Mouse (Mus musculus) embryonic facial prominence, embryonic 12.5 days (tissue): Measurements from ENCODE around the gene Nfatc2. TPM values are rescaled to one million over a fixed set of nuclear protein-coding genes. Genes with fewer than 3 reads are reported as not detected.

Experiments used
- ATAC-seq: fragments of 200-750 bp; cut with Nextera tagmentation; 2 replicates; pipeline ENCODE4 v1.8.0; 2017; ENCODE audit not compliant: insufficient number of reproducible peaks, insufficient read depth, low FRiP score, low TSS enrichment
- H3K27ac ChIP-seq: fragments of 300-500 bp; sonication (generic); 2 replicates; pipeline ENCODE4 v1.5.1; 2016; ENCODE audit warnings: mild to moderate bottlenecking
- H3K27me3 ChIP-seq: fragments of 300-500 bp; sonication (generic); 2 replicates; pipeline ENCODE4 v1.6.1; 2016; ENCODE audit warnings: mild to moderate bottlenecking, moderate library complexity
- H3K36me3 ChIP-seq: fragments of 300-500 bp; sonication (generic); 2 replicates; pipeline ENCODE4 v1.6.1; 2016; ENCODE audit warnings: mild to moderate bottlenecking
- H3K4me1 ChIP-seq: fragments of 300-500 bp; sonication (generic); 2 replicates; pipeline ENCODE4 v1.6.1; 2016
- H3K4me2 ChIP-seq: fragments of 300-500 bp; sonication (generic); replicated peaks from 2 replicates; pipeline ENCODE4 v1.6.1; 2016; ENCODE audit warnings: mild to moderate bottlenecking, moderate library complexity
- H3K4me3 ChIP-seq: fragments of 300-500 bp; sonication (generic); 2 replicates; pipeline ENCODE4 v1.5.1; 2016; ENCODE audit warnings: mild to moderate bottlenecking
- H3K9ac ChIP-seq: fragments of 300-500 bp; sonication (generic); 2 replicates; pipeline ENCODE4 v1.6.1; 2016; ENCODE audit warnings: mild to moderate bottlenecking, moderate library complexity
- H3K9me3 ChIP-seq: fragments of 300-500 bp; sonication (generic); 2 replicates; pipeline ENCODE4 v1.6.1; 2016; ENCODE audit warnings: mild to moderate bottlenecking, moderate library complexity
- WGBS: fragments of 180-500 bp; shearing (Covaris S2); methylation state at CpG from one replicate; pipeline ENCODE4 v1.1.7; 2016; 5-methylcytosine and 5-hydroxymethylcytosine counted together
- polyA plus RNA-seq: library from polyadenylated mRNA; unstranded; fragments of >200 nt; fragmentation: Nextera tagmentation; extraction: Ambion mirVana; gene quantifications from 2 replicates; pipeline ENCODE4 v1.2.1, GENCODE M21; 2016

Gene Nfatc2
- polyA plus RNA-seq, 1 experiment from 2014 or later: 5.1 TPM

DNA sequence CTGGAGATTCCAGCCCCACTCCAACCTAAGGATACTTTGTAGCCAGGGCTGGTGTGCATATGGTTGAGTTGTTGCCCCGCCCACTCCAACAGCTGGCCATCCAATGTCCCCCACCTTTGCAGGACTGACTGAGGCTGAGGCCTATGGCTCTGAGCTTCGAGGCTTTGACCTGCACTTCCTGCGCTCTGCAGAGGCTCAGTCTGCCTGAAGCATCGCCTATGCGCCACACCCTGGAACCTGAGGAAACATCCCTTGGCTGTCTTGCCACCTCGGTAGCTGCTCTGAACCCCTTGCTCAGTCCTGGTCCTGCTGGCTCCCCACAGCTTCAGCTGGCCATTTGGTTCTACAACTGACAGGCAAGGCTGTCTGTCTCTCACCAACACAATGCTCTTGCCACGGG is 24.1 kb downstream of the Nfatc2 start:
- Histone ChIP-seq H3K9ac (no peak overlapping the region), H3K27ac (no peak overlapping the region)
- WGBS: 66% methylated on average over 7 of the region's 7 CpGs

DNA sequence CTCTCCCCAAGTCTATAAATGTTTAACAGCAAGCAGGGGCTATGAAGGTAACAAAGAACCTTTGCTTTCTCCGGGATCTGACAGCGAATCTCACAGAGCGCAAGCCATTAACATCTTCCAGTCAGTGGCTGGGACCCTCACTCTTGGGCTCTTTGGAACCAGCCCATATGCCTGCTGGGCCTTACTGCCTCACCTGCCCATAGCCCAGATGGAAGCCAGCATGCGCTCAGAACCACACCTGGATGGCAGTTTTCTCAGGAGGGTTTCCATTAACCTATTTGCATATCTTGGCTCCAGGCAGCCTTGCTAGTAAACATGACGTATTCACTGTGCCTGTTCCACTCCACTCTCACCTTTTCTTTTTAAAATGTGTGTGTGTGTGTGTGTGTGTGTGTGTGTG is 25.6 kb downstream of the Nfatc2 start:
- peaks cover 28% of the 10 kb centered on the region for H3K4me1 ChIP-seq
- no peaks in the 10 kb centered on the region for H3K9me3 ChIP-seq
- H3K4me2 ChIP-seq: no peak overlapping the region
- no peak overlapping the region for H3K9ac ChIP-seq
- no peak overlapping the region for H3K27ac ChIP-seq
- ATAC-seq: no peak
- H3K4me3 ChIP-seq: no peak overlapping the region
- WGBS: 73% methylated on average over 5 of the region's 5 CpGs
- 0 out of 2 replicates have a peak, but pooled peaks cover 2% of the 10 kb centered on the region for H3K27me3 ChIP-seq
- H3K36me3 ChIP-seq: no peaks in the 10 kb centered on the region

More for the DNA sequence above, 24.1 kb downstream of the Nfatc2 start:
- no peaks in the 10 kb centered on the region for H3K9me3 ChIP-seq
- 0 out of 2 replicates have a peak, but pooled peaks cover 2% of the 10 kb centered on the region for H3K27me3 ChIP-seq
- no peak overlapping the region for H3K4me2 ChIP-seq
- no peaks in the 10 kb centered on the region for H3K36me3 ChIP-seq
- no peak overlapping the region for H3K4me3 ChIP-seq
- peaks cover 38% of the 10 kb centered on the region for H3K4me1 ChIP-seq
- no peak for ATAC-seq

DNA sequence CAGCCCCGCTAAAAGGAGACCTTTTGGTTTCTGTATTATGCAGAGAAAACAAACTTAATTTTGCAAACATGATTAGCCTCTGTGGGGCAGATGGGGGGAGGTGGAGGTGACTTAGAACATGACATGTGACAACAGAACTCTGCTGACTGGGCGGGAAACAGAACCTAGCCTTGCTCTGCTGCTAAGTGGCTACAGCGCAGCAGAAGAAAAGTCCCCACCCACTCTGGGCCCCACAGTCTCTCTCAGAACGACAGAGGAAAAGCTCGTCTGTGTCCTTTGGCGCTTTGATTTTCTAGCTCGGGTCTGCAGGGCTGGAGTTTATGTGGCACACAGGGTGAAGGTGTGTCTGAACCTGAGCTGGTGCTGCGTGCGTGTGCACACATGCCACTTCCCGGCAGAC is 26.5 kb downstream of the Nfatc2 start:
- Histone ChIP-seq H3K4me3 (no peak overlapping the region), H3K4me2 (no peak overlapping the region), H3K27ac (no peak overlapping the region), H3K36me3 (no peaks in the 10 kb centered on the region), H3K27me3 (0 out of 2 replicates have a peak, but pooled peaks cover 2% of the 10 kb centered on the region), H3K9me3 (no peaks in the 10 kb centered on the region), H3K9ac (no peak overlapping the region), H3K4me1 (peaks cover 19% of the 10 kb centered on the region)
- ATAC-seq: no peak
- 55% methylated on average over 10 of the region's 10 CpGs for WGBS

DNA sequence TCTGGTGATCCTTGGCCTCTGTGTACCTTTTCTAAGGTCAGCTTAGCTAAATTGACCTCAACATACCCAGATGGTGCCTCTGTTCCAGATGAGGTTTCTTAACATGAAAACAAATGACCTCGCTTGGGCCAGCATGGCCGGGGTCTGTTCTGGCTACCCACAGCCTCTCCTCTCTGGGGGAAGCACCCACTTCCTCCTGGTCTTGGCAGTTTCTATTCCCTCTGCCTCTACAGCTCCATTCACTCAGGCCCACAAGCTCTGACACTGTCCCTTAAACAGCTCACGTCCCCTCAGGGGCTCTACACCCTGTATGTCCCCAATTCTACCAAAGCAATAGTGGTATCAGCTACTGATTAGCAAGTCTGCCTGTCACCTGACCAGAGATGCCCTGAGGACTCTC is 27.6 kb downstream of the Nfatc2 start:
- no peaks in the 10 kb centered on the region for H3K9me3 ChIP-seq

DNA sequence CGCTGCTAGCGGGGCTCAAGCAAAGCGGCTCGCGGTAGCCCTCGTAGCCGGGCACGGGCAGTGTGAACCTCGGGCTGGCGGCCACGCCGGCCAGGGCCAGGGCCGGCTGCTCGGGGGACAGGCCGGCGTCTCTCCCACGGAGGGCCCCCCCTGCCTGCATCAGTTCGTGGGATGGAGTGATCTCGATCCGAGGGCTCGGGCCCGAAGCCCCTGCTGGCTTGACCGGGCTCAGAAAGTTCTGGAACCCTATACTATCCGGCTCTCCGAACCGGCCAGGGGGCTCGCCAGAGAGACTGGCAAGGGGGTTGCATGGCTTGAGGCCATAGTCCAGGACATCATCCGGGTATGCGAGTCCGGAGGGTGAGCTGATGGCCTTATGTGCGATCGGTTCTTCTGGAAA is 30.2 kb downstream of the Nfatc2 start:
- ATAC-seq: no peak
- H3K9me3 ChIP-seq: no peaks in the 10 kb centered on the region
- H3K36me3 ChIP-seq: no peaks in the 10 kb centered on the region
- no peak overlapping the region for H3K9ac ChIP-seq
- peaks cover 8% of the 10 kb centered on the region; the same call in 1 of the 2 replicates for H3K4me1 ChIP-seq
- no peak overlapping the region for H3K4me2 ChIP-seq
- 93% methylated on average over 32 of the region's 32 CpGs for WGBS
- no peaks in the 10 kb centered on the region for H3K27me3 ChIP-seq
- no peak overlapping the region for H3K27ac ChIP-seq
- no peak overlapping the region for H3K4me3 ChIP-seq

More for the DNA sequence above, 27.6 kb downstream of the Nfatc2 start:
- Histone ChIP-seq H3K4me3 (no peak overlapping the region), H3K36me3 (no peaks in the 10 kb centered on the region), H3K4me2 (no peak overlapping the region), H3K9ac (no peak overlapping the region), H3K4me1 (peaks cover 17% of the 10 kb centered on the region), H3K27me3 (no peaks in the 10 kb centered on the region), H3K27ac (no peak overlapping the region)
- no peak for ATAC-seq
- WGBS: 81% methylated on average over 3 of the region's 3 CpGs

DNA sequence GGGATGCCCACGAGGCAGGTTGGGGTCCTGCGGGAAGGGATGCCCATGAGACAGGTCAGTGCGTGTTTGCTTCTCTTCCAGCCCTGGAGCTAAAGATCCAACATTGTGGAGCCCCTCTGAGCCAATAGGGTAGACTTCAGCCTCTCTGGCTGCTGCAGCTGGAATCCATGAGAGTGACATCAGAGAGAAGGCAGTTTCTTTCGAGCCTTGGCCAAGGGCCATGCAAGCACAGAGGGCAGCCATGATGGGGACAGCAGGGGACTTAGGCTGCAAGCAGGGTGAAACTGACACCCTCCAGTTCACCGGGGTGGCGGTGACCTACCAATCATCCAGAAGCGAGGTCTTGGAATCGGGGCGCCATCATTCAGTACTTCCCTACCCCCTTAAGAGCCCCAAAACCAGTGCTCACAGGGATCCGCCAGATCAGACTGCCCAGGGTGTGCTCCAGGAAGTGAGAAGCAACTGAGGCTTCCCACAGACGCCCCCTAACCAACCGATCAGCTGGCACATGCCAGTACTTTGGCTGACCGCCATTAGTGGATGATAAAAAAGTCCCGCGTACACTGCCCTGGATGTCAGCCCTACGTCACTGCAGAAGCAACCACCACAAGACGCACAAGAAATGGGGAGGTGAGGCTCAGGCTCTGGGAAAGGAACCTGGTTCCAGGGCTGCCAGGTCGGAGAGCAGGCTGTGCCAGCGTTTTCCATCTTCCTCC is 35.8 kb downstream of the Nfatc2 start:
- Histone ChIP-seq H3K4me3 (no peak overlapping the region), H3K27me3 (0 out of 2 replicates have a peak, but pooled peaks cover 6% of the 10 kb centered on the region), H3K9me3 (no peaks in the 10 kb centered on the region), H3K4me1 (peaks cover 10% of the 10 kb centered on the region), H3K36me3 (no peaks in the 10 kb centered on the region), H3K9ac (no peak overlapping the region), H3K27ac (no peak overlapping the region), H3K4me2 (no peak overlapping the region)
- WGBS: 85% methylated on average over 19 of the region's 19 CpGs
- no peak for ATAC-seq

DNA sequence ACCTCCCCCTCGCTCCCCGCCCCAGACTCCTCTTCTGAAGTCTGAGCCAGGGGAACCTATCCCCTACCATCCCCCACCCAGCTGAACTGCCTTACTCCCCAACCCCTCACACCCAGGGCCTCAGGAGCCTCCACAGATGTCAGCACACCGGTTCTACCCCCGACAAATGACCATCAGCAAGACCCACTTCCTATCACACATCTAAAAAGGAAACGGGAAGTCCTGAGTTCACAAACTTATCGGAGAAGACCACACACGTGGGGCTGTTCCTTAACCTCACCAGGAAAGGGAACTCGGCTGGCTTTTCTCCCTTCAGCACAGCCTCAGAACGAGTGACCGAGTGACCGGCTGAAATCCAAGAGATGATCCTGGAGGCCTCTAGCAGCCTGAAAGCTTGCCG is 38.3 kb downstream of the Nfatc2 start:
- no peak overlapping the region for H3K4me3 ChIP-seq
- H3K4me1 ChIP-seq: peaks cover 10% of the 10 kb centered on the region
- H3K27ac ChIP-seq: no peak overlapping the region
- H3K9ac ChIP-seq: no peak overlapping the region
- WGBS: 26% methylated on average over 12 of the region's 12 CpGs
- no peak overlapping the region for H3K4me2 ChIP-seq
- H3K27me3 ChIP-seq: 0 out of 2 replicates have a peak, but pooled peaks cover 6% of the 10 kb centered on the region
- no peak for ATAC-seq
- no peaks in the 10 kb centered on the region for H3K9me3 ChIP-seq
- H3K36me3 ChIP-seq: no peaks in the 10 kb centered on the region

DNA sequence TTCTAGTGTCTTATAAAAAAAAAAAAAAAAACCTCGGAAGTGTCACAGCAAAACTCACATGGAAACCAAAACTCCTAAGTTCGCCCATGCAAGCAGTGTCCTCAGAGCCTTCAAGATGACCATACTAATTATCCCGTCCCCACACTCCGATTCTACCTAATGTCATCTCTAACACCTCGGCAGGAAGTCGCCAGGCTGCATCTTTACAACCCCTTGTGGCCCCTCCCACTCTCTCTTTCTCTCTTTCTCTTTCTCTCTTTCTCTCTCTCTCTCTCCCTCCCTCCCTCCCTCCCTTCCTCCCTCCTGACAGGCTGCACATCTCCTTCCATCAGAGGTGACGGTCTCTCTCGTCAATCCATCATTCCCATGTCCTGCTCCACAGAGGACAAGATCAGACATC is 44.4 kb downstream of the Nfatc2 start:
- H3K27ac ChIP-seq: no peak overlapping the region
- H3K4me3 ChIP-seq: no peak overlapping the region
- no peaks in the 10 kb centered on the region for H3K9me3 ChIP-seq
- peaks cover 40% of the 10 kb centered on the region for H3K4me1 ChIP-seq
- H3K27me3 ChIP-seq: peaks cover 5% of the 10 kb centered on the region; the same call in 1 of the 2 replicates
- no peak overlapping the region for H3K4me2 ChIP-seq
- WGBS: 73% methylated on average over 8 of the region's 8 CpGs
- no peak overlapping the region for H3K9ac ChIP-seq
- H3K36me3 ChIP-seq: no peaks in the 10 kb centered on the region
- ATAC-seq: no peak

DNA sequence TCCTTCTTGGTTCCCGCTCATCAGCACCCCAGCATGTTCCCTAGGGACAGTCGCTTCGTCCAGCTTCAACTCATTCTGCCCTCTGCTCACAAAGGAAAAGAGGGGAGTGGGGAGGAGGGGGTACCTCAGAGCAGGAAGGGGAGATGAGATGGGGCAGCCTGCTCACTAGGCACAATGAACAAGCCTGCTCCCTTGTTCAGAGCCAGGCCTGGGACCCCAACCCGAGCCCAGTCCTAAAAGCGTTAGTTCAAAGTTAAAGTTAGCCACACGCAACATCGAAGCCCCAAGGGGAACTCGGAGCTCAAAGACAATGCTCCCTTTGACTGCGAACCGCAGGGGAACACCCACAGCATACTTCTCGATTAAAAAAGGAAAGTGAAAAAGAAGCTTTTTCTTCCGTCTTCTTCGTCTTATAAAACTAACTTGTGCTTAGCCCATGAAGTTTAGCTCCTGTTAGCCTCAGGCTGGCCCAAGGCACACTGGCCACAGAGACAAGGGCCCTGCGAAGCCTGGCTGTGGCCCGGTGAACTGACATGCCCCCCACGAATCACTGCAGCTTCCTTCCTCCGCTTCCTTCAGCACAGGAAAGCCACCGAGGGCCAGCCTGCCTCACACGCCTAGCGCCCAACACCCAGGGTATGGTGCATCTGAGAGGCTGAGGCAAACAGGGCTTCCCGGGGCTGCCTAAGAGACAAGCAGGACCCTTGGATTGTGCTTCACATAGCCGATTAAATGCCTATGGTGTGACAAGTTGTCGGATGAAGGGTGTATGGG is 45.4 kb downstream of the Nfatc2 start:
- H3K4me1 ChIP-seq: peaks cover 43% of the 10 kb centered on the region
- H3K9ac ChIP-seq: no peak overlapping the region
- 25% methylated on average over 23 of the region's 23 CpGs for WGBS
- peaks cover 3% of the 10 kb centered on the region; the same call in 1 of the 2 replicates for H3K27me3 ChIP-seq
- H3K4me3 ChIP-seq: no peak overlapping the region
- H3K4me2 ChIP-seq: no peak overlapping the region
- H3K36me3 ChIP-seq: no peaks in the 10 kb centered on the region
- no peaks in the 10 kb centered on the region for H3K9me3 ChIP-seq
- no peak for ATAC-seq
- H3K27ac ChIP-seq: peak overlapping the region; percentile 66

DNA sequence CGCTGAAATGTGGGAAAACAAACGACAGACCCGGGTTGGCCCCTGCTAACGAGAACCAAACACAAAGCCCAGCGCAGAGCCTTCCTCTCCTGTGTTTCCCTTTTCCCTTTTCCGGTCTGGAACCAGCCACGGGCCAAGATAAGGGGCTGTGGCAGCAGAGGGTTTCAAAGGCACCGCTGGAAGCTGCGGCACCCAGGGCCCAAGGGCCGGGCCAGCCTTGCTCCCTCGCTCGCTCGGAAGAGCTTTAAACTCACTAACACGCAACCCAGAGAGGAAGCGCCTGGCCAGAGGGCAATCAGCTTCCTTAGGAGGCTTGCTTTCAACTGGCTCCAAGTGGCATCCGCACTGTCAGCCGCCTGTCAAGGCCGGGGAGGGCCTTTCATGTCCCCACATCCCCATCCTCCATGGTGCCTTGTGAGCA is 47.9 kb downstream of the Nfatc2 start:
- peaks cover 3% of the 10 kb centered on the region; the same call in 1 of the 2 replicates for H3K27me3 ChIP-seq
- peak overlapping the region; percentile 59; the same call in 1 of the 2 replicates for H3K27ac ChIP-seq
- H3K4me1 ChIP-seq: peaks cover 58% of the 10 kb centered on the region
- no peak for ATAC-seq
- H3K4me2 ChIP-seq: no peak overlapping the region
- H3K4me3 ChIP-seq: no peak overlapping the region
- no peak overlapping the region for H3K9ac ChIP-seq
- 27% methylated on average over 18 of the region's 18 CpGs for WGBS
- H3K9me3 ChIP-seq: no peaks in the 10 kb centered on the region
- no peaks in the 10 kb centered on the region for H3K36me3 ChIP-seq

DNA sequence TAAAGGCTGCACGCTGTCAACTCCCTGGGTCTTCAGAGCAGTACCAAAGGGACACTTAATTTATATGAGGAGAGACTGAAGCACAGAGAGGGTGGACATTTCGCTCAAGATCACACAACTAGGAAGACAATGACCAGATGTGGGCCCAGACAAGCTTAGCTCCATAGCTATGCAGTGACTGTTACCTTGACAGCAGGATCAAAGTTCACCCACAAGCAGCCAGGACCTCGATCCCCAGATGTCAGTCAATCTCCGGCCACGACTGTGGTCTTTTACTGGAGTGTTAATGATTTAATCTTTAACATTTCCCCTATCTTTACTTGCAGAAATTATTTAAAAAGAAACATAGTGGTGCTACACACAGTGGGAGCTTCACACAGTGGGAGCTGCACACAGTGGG is 49.1 kb downstream of the Nfatc2 start:
- no peak overlapping the region for H3K4me3 ChIP-seq
- no peak overlapping the region for H3K9ac ChIP-seq
- H3K4me2 ChIP-seq: 0 out of 2 replicates have a peak overlapping the region, but pooled peaks have one; percentile 7
- WGBS: 19% methylated on average over 5 of the region's 5 CpGs
- no peaks in the 10 kb centered on the region for H3K36me3 ChIP-seq
- no peak overlapping the region for H3K27ac ChIP-seq
- H3K27me3 ChIP-seq: peaks cover 3% of the 10 kb centered on the region; the same call in 1 of the 2 replicates
- no peaks in the 10 kb centered on the region for H3K9me3 ChIP-seq
- no peak for ATAC-seq
- H3K4me1 ChIP-seq: peaks cover 65% of the 10 kb centered on the region

DNA sequence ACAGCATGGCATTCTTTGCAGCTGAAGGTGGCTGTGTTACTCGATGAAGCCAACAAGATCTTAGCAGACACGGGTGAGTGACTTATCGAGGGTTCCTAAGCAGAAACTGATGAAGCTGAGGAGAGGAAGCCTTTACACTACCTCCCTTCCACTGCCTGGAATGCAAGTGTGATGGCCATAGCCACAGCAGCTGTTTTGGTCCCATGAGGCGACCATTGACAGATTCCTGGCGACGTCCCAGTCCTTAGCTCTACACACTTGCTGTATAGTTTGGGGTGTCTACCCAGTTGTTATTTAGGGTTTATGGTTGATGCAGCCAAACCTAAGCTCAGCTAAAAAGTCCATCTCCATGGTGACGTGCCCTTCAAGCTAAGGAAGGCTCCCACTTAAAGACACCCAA is 50.2 kb downstream of the Nfatc2 start:
- no peak overlapping the region for H3K9ac ChIP-seq
- H3K9me3 ChIP-seq: no peaks in the 10 kb centered on the region
- H3K4me1 ChIP-seq: peaks cover 64% of the 10 kb centered on the region
- H3K36me3 ChIP-seq: no peaks in the 10 kb centered on the region
- WGBS: 87% methylated on average over 7 of the region's 7 CpGs
- ATAC-seq: no peak
- no peak overlapping the region for H3K27ac ChIP-seq
- H3K27me3 ChIP-seq: peaks cover 3% of the 10 kb centered on the region; the same call in 1 of the 2 replicates
- no peak overlapping the region for H3K4me2 ChIP-seq
- H3K4me3 ChIP-seq: no peak overlapping the region
